Mouse (Mus musculus): Measurements from ENCODE around the gene Olfr1023. TPM values are rescaled to one million over a fixed set of nuclear protein-coding genes. Genes with fewer than 3 reads are reported as not detected.

The Olfr1023 gene
- not detected in 2 replicates for polyA plus RNA-seq (2015; fragmentation: Nextera tagmentation; extraction: Ambion mirVana)

DNA sequence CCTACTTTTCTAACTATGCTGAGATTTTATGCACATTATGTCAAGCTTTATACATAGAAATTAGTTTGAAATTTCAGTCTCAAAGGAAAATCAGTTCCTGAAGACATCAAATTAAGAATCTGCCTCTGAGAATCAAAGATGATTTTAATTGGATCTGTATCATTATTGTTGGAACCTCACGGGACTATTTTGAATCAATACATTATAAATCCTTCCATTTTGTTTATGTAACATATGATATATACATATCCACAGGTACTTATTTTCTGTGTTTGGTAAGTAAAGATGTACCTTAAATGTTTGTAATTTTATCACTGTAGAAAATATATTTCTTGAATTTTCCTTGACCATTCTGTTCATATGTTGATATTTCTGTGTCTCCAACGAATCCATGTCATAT lies at the start of gene Olfr1023:
Gene Olfr1023 (plus strand): TSS at position 301 of the 400 bp plus-strand sequence.
- Histone ChIP-seq H3K36me3 (no peaks in the 10 kb centered on the region), H3K9ac (no peak within 1 kb of the TSS), H3K27ac (no peak within 1 kb of the TSS), H3K4me3 (replicated peaks) (no peak within 1 kb of the TSS), H3K4me2 (no peak within 1 kb of the TSS), H3K27me3 (no peaks in the 10 kb centered on the region), H3K9me3 (replicated peaks) (no peaks in the 10 kb centered on the region), H3K4me1 (no peaks in the 10 kb centered on the region)
- no peak for ATAC-seq (replicated peaks; ENCODE audit: low FRiP score)
- WGBS: 84% methylated on average over 2 of the region's 2 CpGs

DNA sequence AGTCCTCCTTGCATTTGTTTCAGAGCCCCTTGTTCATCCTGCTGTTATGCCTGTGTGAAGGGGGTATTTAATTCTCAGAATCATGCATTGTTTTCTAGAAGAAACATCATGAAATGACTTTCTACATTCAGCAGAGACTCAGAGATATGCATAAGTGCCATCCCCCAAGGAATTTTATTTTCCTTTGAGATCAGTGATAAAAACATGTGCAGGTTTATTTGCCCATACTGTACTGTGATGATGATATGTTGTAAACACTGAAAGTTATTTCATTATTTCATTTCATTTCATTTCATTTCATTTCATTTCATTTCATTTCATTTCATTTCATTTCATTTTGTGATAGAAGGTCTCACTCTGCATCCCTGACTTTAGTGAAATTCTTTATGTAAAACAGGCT lies 40.1 kb upstream of the Olfr1023 start, which contains the start of gene Olfr1019:
Gene Olfr1019 (minus strand): TSS at position 101 of the 400 bp plus-strand sequence.
- H3K4me1 ChIP-seq: no peaks in the 10 kb centered on the region

DNA sequence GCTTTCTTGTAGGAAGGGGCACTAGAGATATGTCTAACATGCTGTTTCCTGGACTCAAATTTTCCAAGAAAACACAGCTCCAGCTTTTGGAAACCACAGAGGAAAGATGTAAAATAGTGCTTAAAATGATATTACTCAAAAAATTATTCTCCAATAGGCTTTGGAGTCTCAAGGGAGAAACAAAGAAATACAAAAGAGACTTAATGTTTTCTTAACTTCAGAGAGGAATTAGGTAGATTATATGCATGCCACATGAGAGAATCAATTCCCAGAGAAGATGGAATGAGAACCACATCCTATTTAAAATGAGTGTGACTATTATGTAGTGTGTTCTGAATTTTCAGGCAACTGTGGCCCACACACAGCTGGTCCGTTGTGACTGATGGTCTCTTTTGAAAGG lies 38.7 kb upstream of the Olfr1023 start, which contains the start of gene Olfr1020:
Gene Olfr1020 (plus strand): TSS at position 301 of the 400 bp plus-strand sequence.
- no peak within 1 kb of the TSS for H3K9ac ChIP-seq
- no peaks in the 10 kb centered on the region for H3K4me1 ChIP-seq
- H3K4me2 ChIP-seq: no peak within 1 kb of the TSS
- no peak for ATAC-seq (replicated peaks; ENCODE audit: low FRiP score)
- no peak within 1 kb of the TSS for H3K27ac ChIP-seq
- H3K4me3 ChIP-seq (replicated peaks): no peak within 1 kb of the TSS
- no peaks in the 10 kb centered on the region for H3K36me3 ChIP-seq
- H3K27me3 ChIP-seq: no peaks in the 10 kb centered on the region
- H3K9me3 ChIP-seq (replicated peaks): no peaks in the 10 kb centered on the region
- WGBS: 82% methylated on average over 1 of the region's 1 CpGs

More for the DNA sequence above, 40.1 kb upstream of the Olfr1023 start, which contains the start of gene Olfr1019:
- no peaks in the 10 kb centered on the region for H3K9me3 ChIP-seq (replicated peaks)
- H3K36me3 ChIP-seq: no peaks in the 10 kb centered on the region
- H3K9ac ChIP-seq: no peak within 1 kb of the TSS
- H3K27ac ChIP-seq: no peak within 1 kb of the TSS
- no peaks in the 10 kb centered on the region for H3K27me3 ChIP-seq
- no peak within 1 kb of the TSS for H3K4me2 ChIP-seq
- no peak within 1 kb of the TSS for H3K4me3 ChIP-seq (replicated peaks)
- ATAC-seq (replicated peaks; ENCODE audit: low FRiP score): no peak

DNA sequence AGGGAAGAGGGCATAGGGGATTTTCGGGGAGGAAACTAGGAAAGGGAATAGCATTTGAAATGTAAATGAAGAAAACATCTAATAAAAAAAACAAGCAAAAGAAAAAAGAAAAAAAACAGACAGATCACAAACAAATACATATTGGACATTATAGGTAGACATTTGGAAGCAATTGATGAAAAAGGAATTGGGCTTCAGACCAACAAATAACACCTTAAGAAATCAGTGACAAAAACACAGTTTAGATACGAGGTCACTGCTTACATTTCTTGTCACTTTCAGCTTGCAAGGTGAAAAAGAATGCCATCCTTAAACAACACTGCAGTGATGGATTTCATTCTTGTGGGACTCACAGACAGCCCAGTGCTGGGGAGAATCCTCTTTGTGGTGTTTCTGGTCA lies 17.1 kb upstream of the Olfr1023 start, which contains the start of gene Olfr1022:
Gene Olfr1022 (plus strand): TSS at position 301 of the 400 bp plus-strand sequence.
- Histone ChIP-seq H3K36me3 (no peaks in the 10 kb centered on the region), H3K9me3 (replicated peaks) (no peaks in the 10 kb centered on the region), H3K27me3 (no peaks in the 10 kb centered on the region), H3K9ac (no peak within 1 kb of the TSS), H3K4me2 (no peak within 1 kb of the TSS), H3K27ac (no peak within 1 kb of the TSS), H3K4me3 (replicated peaks) (no peak within 1 kb of the TSS), H3K4me1 (no peaks in the 10 kb centered on the region)
- ATAC-seq (replicated peaks; ENCODE audit: low FRiP score): no peak
- WGBS: 63% methylated on average over 2 of the region's 2 CpGs

DNA sequence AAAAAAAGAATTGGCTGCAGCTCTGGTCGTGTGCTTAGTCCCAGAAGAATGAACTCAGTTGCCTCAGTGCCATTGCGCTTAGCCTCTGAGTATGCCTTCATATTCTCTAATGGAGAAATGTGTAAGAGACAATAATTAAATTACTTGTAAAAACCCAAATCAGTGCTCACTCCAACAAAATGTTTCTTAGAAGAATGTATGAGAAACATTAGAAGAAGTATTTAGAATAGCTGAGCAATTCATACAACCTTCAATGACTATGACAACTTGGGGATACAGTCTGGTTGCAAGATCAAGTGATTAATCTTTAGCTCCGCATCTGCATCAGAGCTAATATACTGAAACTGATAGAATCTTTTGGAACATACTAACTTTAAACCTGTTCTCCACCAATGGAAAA lies 19.5 kb downstream of the Olfr1023 start, which contains the start of gene Olfr1024:
Gene Olfr1024 (minus strand): TSS at position 101 of the 400 bp plus-strand sequence.
- H3K36me3 ChIP-seq: no peaks in the 10 kb centered on the region
- WGBS: 88% methylated on average over 3 of the region's 3 CpGs

DNA sequence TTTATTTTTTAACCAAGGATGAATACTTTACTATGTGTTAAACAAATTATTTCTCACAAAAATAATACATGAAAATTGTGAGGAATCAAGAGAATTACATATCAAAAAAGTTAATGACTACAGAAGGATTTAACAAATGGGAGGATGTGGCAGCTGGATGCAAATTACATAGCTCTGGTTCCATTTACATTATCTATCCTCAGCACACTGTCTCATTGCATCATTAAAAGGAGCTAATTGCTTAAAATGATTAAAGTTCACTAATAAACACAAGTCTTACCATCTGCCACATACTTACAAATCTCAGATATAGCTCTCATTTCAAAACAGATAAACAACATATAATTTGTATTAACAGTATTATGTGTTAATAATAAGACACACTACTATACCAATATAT lies 27.8 kb downstream of the Olfr1023 start:
- H3K27ac ChIP-seq: no peak overlapping the region
- H3K4me3 ChIP-seq (replicated peaks): no peak overlapping the region
- H3K9ac ChIP-seq: no peak overlapping the region
- no peaks in the 10 kb centered on the region for H3K4me1 ChIP-seq
- no peak for ATAC-seq (replicated peaks; ENCODE audit: low FRiP score)
- H3K36me3 ChIP-seq: no peaks in the 10 kb centered on the region
- no peak overlapping the region for H3K4me2 ChIP-seq
- H3K27me3 ChIP-seq: no peaks in the 10 kb centered on the region
- H3K9me3 ChIP-seq (replicated peaks): no peaks in the 10 kb centered on the region

More for the DNA sequence above, 19.5 kb downstream of the Olfr1023 start, which contains the start of gene Olfr1024:
- Histone ChIP-seq H3K4me2 (no peak within 1 kb of the TSS), H3K9ac (no peak within 1 kb of the TSS), H3K27me3 (no peaks in the 10 kb centered on the region), H3K4me1 (no peaks in the 10 kb centered on the region), H3K27ac (no peak within 1 kb of the TSS), H3K4me3 (replicated peaks) (no peak within 1 kb of the TSS), H3K9me3 (replicated peaks) (no peaks in the 10 kb centered on the region)
- no peak for ATAC-seq (replicated peaks; ENCODE audit: low FRiP score)

DNA sequence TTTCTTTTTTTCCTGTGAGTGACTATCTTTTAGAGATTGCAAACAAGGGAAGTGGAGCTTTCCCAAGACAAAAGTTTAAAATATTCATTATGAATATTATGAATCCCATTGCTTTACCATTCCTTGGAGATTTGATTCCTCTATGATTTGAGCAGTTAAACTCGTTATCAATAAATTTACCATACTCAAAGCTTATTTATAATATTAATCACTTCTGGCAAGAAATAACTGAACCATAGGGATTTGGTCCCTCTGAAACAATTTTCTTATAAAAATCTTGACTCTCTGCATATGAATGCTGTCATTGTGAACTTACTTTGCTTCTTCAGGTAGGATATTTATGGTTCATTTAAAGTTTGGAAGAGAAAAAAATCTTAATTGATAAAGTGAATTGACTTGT lies 29.5 kb downstream of the Olfr1023 start, which contains the start of gene Olfr1025-ps1:
Gene Olfr1025-ps1 (plus strand): TSS at position 301 of the 400 bp plus-strand sequence.
- WGBS: 52% methylated on average over 1 of the region's 1 CpGs
- Histone ChIP-seq H3K27ac (no peak within 1 kb of the TSS), H3K4me3 (replicated peaks) (no peak within 1 kb of the TSS), H3K27me3 (no peaks in the 10 kb centered on the region), H3K9me3 (replicated peaks) (no peaks in the 10 kb centered on the region), H3K36me3 (no peaks in the 10 kb centered on the region), H3K4me2 (no peak within 1 kb of the TSS), H3K4me1 (no peaks in the 10 kb centered on the region), H3K9ac (no peak within 1 kb of the TSS)
- ATAC-seq (replicated peaks; ENCODE audit: low FRiP score): no peak

DNA sequence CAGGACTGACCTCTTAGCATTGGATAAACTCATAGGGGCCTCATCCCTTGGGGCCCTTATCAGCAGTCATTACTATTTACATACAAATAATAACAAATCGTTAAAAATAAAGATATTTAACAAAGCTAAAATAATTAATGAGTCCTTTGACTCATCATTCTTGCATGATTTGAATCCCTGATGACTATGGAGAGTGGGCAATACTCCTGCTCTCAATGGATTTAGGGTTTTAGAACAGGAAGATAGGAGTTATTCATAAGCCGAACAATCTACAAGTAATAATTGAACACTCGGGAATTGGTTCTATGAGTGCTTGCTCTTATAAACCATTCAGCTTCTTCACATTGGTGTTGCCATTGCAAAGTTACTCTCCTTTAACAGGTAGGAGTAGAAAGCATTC lies 35.8 kb downstream of the Olfr1023 start, which contains the start of gene Olfr1026:
Gene Olfr1026 (plus strand): TSS at position 301 of the 400 bp plus-strand sequence.
- H3K27ac ChIP-seq: no peak within 1 kb of the TSS
- H3K27me3 ChIP-seq: no peaks in the 10 kb centered on the region
- no peaks in the 10 kb centered on the region for H3K9me3 ChIP-seq (replicated peaks)
- no peaks in the 10 kb centered on the region for H3K4me1 ChIP-seq
- H3K4me3 ChIP-seq (replicated peaks): no peak within 1 kb of the TSS
- no peak for ATAC-seq (replicated peaks; ENCODE audit: low FRiP score)
- H3K9ac ChIP-seq: no peak within 1 kb of the TSS
- H3K36me3 ChIP-seq: no peaks in the 10 kb centered on the region
- WGBS: 95% methylated on average over 3 of the region's 3 CpGs
- no peak within 1 kb of the TSS for H3K4me2 ChIP-seq

Other genes with a start within 250 kb of the Olfr1023 start
- not detected in 2 replicates for gene Olfr1002, start 234.9 kb upstream of the Olfr1023 start, polyA plus RNA-seq (2015; fragmentation: Nextera tagmentation; extraction: Ambion mirVana)
- gene Olfr154, start 221.2 kb upstream of the Olfr1023 start, polyA plus RNA-seq (2015; fragmentation: Nextera tagmentation; extraction: Ambion mirVana): not detected in 2 replicates
- gene Olfr1006, start 206.9 kb upstream of the Olfr1023 start, polyA plus RNA-seq (2015; fragmentation: Nextera tagmentation; extraction: Ambion mirVana): not detected in 2 replicates
- not detected in 2 replicates for gene Olfr1008, start 196.2 kb upstream of the Olfr1023 start, polyA plus RNA-seq (2015; fragmentation: Nextera tagmentation; extraction: Ambion mirVana)
- gene Olfr1009, start 170.2 kb upstream of the Olfr1023 start, polyA plus RNA-seq (2015; fragmentation: Nextera tagmentation; extraction: Ambion mirVana): not detected in 2 replicates
- not detected in 2 replicates for gene Olfr1012, start 122.9 kb upstream of the Olfr1023 start, polyA plus RNA-seq (2015; fragmentation: Nextera tagmentation; extraction: Ambion mirVana)
- not detected in 2 replicates for gene Olfr1013, start 118.5 kb upstream of the Olfr1023 start, polyA plus RNA-seq (2015; fragmentation: Nextera tagmentation; extraction: Ambion mirVana)
- gene Olfr1014, start 112.9 kb upstream of the Olfr1023 start, polyA plus RNA-seq (2015; fragmentation: Nextera tagmentation; extraction: Ambion mirVana): not detected in 2 replicates
- not detected in 2 replicates for gene Olfr1015, start 103.6 kb upstream of the Olfr1023 start, polyA plus RNA-seq (2015; fragmentation: Nextera tagmentation; extraction: Ambion mirVana)
- not detected in 2 replicates for gene Olfr1016, start 83.1 kb upstream of the Olfr1023 start, polyA plus RNA-seq (2015; fragmentation: Nextera tagmentation; extraction: Ambion mirVana)
- gene Olfr1018, start 67.2 kb upstream of the Olfr1023 start, polyA plus RNA-seq (2015; fragmentation: Nextera tagmentation; extraction: Ambion mirVana): not detected in 2 replicates
- gene Olfr1019, start 40.2 kb upstream of the Olfr1023 start, polyA plus RNA-seq (2015; fragmentation: Nextera tagmentation; extraction: Ambion mirVana): not detected in 2 replicates
- gene Olfr1020, start 38.6 kb upstream of the Olfr1023 start, polyA plus RNA-seq (2015; fragmentation: Nextera tagmentation; extraction: Ambion mirVana): not detected in 2 replicates
- not detected in 2 replicates for gene Olfr1022, start 17.0 kb upstream of the Olfr1023 start, polyA plus RNA-seq (2015; fragmentation: Nextera tagmentation; extraction: Ambion mirVana)
- gene Olfr1024, start 19.4 kb downstream of the Olfr1023 start, polyA plus RNA-seq (2015; fragmentation: Nextera tagmentation; extraction: Ambion mirVana): not detected in 2 replicates
- not detected in 2 replicates for gene Olfr1025-ps1, start 29.6 kb downstream of the Olfr1023 start, polyA plus RNA-seq (2015; fragmentation: Nextera tagmentation; extraction: Ambion mirVana)
- gene Olfr1026, start 35.9 kb downstream of the Olfr1023 start, polyA plus RNA-seq (2015; fragmentation: Nextera tagmentation; extraction: Ambion mirVana): not detected in 2 replicates
- gene Olfr1028, start 64.8 kb downstream of the Olfr1023 start, polyA plus RNA-seq (2015; fragmentation: Nextera tagmentation; extraction: Ambion mirVana): not detected in 2 replicates
- gene Olfr1029, start 88.3 kb downstream of the Olfr1023 start, polyA plus RNA-seq (2015; fragmentation: Nextera tagmentation; extraction: Ambion mirVana): not detected in 2 replicates
- gene Olfr1030, start 93.6 kb downstream of the Olfr1023 start, polyA plus RNA-seq (2015; fragmentation: Nextera tagmentation; extraction: Ambion mirVana): not detected in 2 replicates
- gene Olfr1031, start 104.7 kb downstream of the Olfr1023 start, polyA plus RNA-seq (2015; fragmentation: Nextera tagmentation; extraction: Ambion mirVana): not detected in 2 replicates
- not detected in 2 replicates for gene Olfr1032, start 119.9 kb downstream of the Olfr1023 start, polyA plus RNA-seq (2015; fragmentation: Nextera tagmentation; extraction: Ambion mirVana)
- gene Olfr1033, start 135.0 kb downstream of the Olfr1023 start, polyA plus RNA-seq (2015; fragmentation: Nextera tagmentation; extraction: Ambion mirVana): 4.0 and 4.9 TPM in 2 replicates
- gene Olfr1034, start 160.2 kb downstream of the Olfr1023 start, polyA plus RNA-seq (2015; fragmentation: Nextera tagmentation; extraction: Ambion mirVana): 0.04 and 0.10 TPM in 2 replicates
- not detected in 2 replicates for gene Olfr1036, start 188.4 kb downstream of the Olfr1023 start, polyA plus RNA-seq (2015; fragmentation: Nextera tagmentation; extraction: Ambion mirVana)
- gene Olfr1037, start 201.7 kb downstream of the Olfr1023 start, polyA plus RNA-seq (2015; fragmentation: Nextera tagmentation; extraction: Ambion mirVana): not detected in 2 replicates